Mouse (Mus musculus) cerebellum, postnatal 36 days (tissue): ENCODE results near the gene Oas1d.
"Not testable (repeated sequence)": the region's sequence is repeated elsewhere in the genome, so short reads cannot be mapped to it uniquely, and the experiment has no call there.

Source experiments
- DNase-seq, 2 experiments: peaks; one replicate each; pipeline ENCODE4 v3.0.0; 2021 to 2022; ENCODE audit warnings: mixed read lengths in 2 of 2

Gene Oas1d

GRCm38 (mm10) chr5:120902056-120902455 is 12.3 kb upstream of the Oas1d start:
- DNase-seq = no peak

- DNase-seq = not testable (repeated sequence)
Measured at GRCm38 (mm10) chr5:120906791-120907733, 7.3 kb upstream of the Oas1d start, which contains the start of gene Oas1a. Gene Oas1a, minus strand, starts transcription at chr5:120907521.

GRCm38 (mm10) chr5:120908196-120908920 is 6.0 kb upstream of the Oas1d start:
- DNase-seq = no peak

GRCm38 (mm10) chr5:120919156-120919935 is 5.0 kb downstream of the Oas1d start:
- not testable (repeated sequence) for DNase-seq

GRCm38 (mm10) chr5:120920296-120920695 is 6.0 kb downstream of the Oas1d start:
- no peak for DNase-seq

- no peak for DNase-seq
Measured at GRCm38 (mm10) chr5:120923969-120924368, 9.6 kb downstream of the Oas1d start.

- DNase-seq = not testable (repeated sequence)
Measured at GRCm38 (mm10) chr5:120924520-120924919, 10.2 kb downstream of the Oas1d start.

- DNase-seq = not testable (repeated sequence)
Measured at GRCm38 (mm10) chr5:120926311-120926710, 12.0 kb downstream of the Oas1d start.

- peak in 1 of 2 experiments; percentile 25 for DNase-seq
Measured at GRCm38 (mm10) chr5:120927036-120927435, 12.7 kb downstream of the Oas1d start.

GRCm38 (mm10) chr5:120933966-120934365 is 19.6 kb downstream of the Oas1d start:
- DNase-seq = no peak

- DNase-seq = no peak
Measured at GRCm38 (mm10) chr5:120937841-120938240, 23.5 kb downstream of the Oas1d start.

GRCm38 (mm10) chr5:120938586-120938985 is 24.2 kb downstream of the Oas1d start:
- DNase-seq = no peak

GRCm38 (mm10) chr5:120942076-120942475 is 27.7 kb downstream of the Oas1d start:
- DNase-seq = no peak

- DNase-seq = no peak
Measured at GRCm38 (mm10) chr5:120952242-120952770, 38.0 kb downstream of the Oas1d start.

GRCm38 (mm10) chr5:120953974-120954373 is 39.6 kb downstream of the Oas1d start:
- DNase-seq = peak; percentile 65 to 73

- DNase-seq = no peak
Measured at GRCm38 (mm10) chr5:120961004-120961403, 46.7 kb downstream of the Oas1d start.

- DNase-seq = no peak
Measured at GRCm38 (mm10) chr5:120966156-120966555, 51.8 kb downstream of the Oas1d start.

GRCm38 (mm10) chr5:120966894-120967293 is 52.6 kb downstream of the Oas1d start:
- no peak for DNase-seq

- peak in 1 of 2 experiments; percentile 35 for DNase-seq
Measured at GRCm38 (mm10) chr5:120967355-120968133, 53.2 kb downstream of the Oas1d start.

- DNase-seq = no peak
Measured at GRCm38 (mm10) chr5:120968134-120968532, 53.8 kb downstream of the Oas1d start.

GRCm38 (mm10) chr5:120968799-120969198 is 54.5 kb downstream of the Oas1d start:
- no peak for DNase-seq

GRCm38 (mm10) chr5:120969703-120970102 is 55.4 kb downstream of the Oas1d start:
- peak; percentile 85 to 88 for DNase-seq
